Mouse (Mus musculus): ENCODE results near the gene Nxpe3. TPM values are rescaled to one million over a fixed set of nuclear protein-coding genes. Genes with fewer than 3 reads are reported as not detected.
"Not testable (repeated sequence)": the region's sequence is repeated elsewhere in the genome, so short reads cannot be mapped to it uniquely, and the experiment has no call there.

Gene Nxpe3
- total RNA-seq, 4 experiments from 2014 or later, result 0.27 to 0.70 (median 0.38) TPM

- DNase-seq (ENCODE audit: low spot score in 2 of 2), result no peak
Measured at GRCm38 (mm10) chr16:55890346-55891136, 4.5 kb downstream of the Nxpe3 start.

DNA sequence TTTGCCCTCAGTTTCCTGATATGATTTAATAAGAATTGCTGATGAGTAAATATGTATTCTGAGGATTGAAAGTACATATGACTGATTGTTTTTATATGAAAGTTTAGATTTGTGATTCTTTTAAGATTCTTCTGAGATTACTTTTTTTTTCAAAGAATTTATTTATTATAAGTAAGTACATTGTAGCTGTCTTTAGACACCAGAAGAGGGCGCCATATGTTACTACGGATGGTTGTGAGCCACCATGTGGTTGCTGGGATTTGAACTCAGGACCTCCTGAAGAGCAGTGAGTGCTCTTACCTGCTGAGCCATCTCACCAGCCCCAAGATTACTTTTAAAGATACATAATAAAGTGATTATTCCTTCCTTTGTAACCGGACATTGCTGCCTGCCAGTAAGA is 5.6 kb downstream of the Nxpe3 start:
- no peak for DNase-seq (ENCODE audit: low spot score in 2 of 2)

DNA sequence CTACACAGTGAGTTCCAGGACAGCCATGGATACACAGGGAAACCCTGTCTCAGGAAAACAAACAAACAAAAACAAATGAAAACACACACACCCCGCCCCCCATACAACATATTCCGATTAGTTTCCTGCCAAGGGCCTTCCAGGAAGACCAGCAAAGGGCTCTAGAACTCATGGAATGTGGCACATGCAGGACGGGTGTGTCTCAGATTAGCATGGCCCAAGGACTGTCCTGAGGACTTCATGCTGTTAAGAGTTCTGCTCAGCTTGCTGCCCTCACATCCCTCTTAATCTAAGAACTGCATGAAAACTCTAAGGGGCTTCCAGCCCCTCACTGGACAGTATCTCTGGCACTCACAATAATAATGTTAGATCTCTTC is 6.5 kb downstream of the Nxpe3 start:
- DNase-seq (ENCODE audit: low spot score in 2 of 2), result no peak

DNA sequence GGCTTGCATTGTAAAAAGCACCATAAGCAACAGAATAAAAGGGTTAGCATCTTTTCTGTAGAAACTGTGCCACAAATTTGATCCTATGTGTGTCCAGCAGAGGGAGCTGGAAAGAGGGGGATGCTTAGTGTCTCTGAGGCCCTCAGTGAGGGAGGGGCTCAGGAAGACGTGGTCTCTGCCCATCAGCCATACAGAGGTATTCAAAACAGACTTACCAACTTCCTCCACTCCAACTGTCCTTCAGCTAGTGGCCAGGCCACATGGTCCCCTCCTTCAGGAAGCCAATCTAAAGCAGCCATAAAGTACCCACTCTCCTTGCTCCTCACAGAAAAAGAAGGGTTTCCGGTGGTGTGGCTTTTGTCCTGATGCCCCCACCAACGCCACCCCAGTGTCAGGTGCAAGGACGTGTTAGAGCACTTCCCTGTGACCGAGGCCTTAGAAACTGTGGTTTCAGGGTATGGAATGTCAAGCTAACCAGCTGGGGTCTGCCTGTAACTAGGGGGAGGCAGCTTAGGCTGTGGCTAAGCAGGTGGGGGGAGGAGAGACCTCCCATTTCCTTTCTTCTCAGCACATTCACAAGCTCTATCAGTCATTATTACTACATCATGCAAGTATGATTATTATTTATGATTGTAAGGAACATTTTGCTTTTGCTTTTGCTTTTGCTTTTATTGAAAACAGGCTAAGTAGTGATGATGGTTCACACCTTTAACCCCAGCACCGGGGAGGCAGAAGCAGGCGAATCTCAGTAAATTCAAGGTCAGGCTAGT is 7.1 kb downstream of the Nxpe3 start:
- no peak for DNase-seq (ENCODE audit: low spot score in 2 of 2)

- no peak for DNase-seq (ENCODE audit: low spot score in 2 of 2)
Measured at GRCm38 (mm10) chr16:55884246-55884645, 10.8 kb downstream of the Nxpe3 start.

DNA sequence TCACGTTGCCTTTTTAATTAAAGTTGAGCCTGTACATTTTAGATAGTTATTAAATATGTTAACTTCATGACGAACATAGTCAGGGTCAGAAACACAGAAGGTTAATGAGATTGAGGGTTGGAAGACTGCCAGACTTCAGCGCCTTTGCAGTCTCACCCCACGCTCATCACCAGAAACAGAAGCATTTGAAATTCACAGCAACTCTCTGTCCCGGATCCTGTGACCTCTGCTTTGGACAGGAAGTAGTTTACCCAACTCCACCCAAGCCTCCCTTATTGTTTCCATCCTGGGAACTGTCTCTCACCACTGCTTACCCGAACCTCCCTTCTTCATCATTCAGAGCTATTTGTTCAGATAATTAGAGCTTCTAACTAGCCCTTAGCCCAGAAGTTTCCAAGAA is 19.1 kb downstream of the Nxpe3 start:
- DNase-seq (ENCODE audit: low spot score in 2 of 2), result no peak

- no peak for DNase-seq (ENCODE audit: low spot score in 2 of 2)
Measured at GRCm38 (mm10) chr16:55863832-55864231, 31.3 kb downstream of the Nxpe3 start.

- peak in 1 of 2 experiments; percentile 44 for DNase-seq (ENCODE audit: low spot score in 2 of 2)
Measured at GRCm38 (mm10) chr16:55863149-55863815, 31.8 kb downstream of the Nxpe3 start.

- DNase-seq (ENCODE audit: low spot score in 2 of 2), result no peak
Measured at GRCm38 (mm10) chr16:55861104-55861503, 34.0 kb downstream of the Nxpe3 start.

DNA sequence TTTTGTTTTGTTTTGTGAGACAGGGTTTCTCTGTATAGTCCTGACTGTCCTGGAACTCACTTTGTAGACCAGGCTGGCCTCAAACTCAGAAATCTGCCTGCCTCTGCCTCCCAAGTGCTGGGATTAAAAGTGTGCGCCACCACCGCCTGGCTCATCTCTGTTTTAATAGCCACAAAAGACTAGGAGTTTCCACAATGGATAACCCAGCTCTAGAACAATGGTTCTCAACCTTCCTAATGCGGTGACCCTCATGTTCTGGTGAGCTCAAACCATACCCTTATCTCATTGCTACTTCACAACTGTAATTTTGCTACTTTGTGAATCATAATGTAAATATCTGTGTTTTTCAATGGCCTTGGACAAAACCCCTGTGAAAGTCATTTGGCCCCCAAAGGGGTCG is 35.7 kb downstream of the Nxpe3 start:
- not testable (repeated sequence) for DNase-seq (ENCODE audit: low spot score in 2 of 2)

DNA sequence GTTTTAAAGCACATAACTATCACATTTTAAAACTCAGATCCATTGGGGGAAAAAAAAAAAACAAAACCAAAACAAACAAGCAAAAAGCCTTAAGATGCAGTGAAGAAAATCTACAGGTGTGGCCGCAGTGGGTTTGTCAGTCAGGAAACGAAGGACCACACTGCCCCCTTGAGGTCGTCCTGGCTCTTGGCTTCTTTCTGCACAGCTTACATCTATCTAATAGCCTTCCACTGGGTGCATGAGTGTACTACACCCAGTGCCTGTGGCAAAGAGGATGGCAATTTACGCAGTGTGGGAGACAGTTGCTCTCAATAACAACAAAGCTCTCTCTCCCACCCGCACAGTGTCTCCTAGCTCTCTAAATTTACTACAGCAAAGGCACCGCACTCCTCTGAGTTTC is 36.6 kb downstream of the Nxpe3 start:
- DNase-seq (ENCODE audit: low spot score in 2 of 2), result peak; percentile 29 to 35

GRCm38 (mm10) chr16:55852943-55853727 is 42.0 kb downstream of the Nxpe3 start:
- peak; percentile 7 to 18 for DNase-seq (ENCODE audit: low spot score in 2 of 2)

- no peak for DNase-seq (ENCODE audit: low spot score in 2 of 2)
Measured at GRCm38 (mm10) chr16:55852515-55852914, 42.6 kb downstream of the Nxpe3 start.

GRCm38 (mm10) chr16:55850485-55850884 is 44.6 kb downstream of the Nxpe3 start:
- DNase-seq (ENCODE audit: low spot score in 2 of 2), result no peak

GRCm38 (mm10) chr16:55847679-55848078 is 47.4 kb downstream of the Nxpe3 start:
- DNase-seq (ENCODE audit: low spot score in 2 of 2), result no peak

DNA sequence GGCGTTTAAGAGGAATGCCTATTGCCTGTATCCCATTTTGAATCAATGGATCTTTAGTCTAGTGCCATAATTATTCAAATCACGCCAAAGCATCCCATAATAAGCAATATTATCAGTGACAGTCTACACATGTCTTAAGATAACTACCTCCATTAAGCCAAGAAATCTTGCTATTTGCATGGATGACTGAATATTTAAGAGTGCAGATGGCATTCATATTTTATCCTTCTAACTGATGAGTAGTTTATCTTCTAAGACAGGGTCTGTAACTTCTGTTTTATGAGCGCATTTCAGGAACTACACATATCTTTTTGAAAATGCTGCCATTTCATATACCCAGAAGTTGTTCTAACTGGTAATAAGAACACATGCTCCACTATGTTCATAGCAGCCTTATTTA is 50.2 kb downstream of the Nxpe3 start:
- DNase-seq (ENCODE audit: low spot score in 2 of 2), result no peak

- DNase-seq (ENCODE audit: low spot score in 2 of 2), result no peak
Measured at GRCm38 (mm10) chr16:55843919-55844318, 51.2 kb downstream of the Nxpe3 start.

DNA sequence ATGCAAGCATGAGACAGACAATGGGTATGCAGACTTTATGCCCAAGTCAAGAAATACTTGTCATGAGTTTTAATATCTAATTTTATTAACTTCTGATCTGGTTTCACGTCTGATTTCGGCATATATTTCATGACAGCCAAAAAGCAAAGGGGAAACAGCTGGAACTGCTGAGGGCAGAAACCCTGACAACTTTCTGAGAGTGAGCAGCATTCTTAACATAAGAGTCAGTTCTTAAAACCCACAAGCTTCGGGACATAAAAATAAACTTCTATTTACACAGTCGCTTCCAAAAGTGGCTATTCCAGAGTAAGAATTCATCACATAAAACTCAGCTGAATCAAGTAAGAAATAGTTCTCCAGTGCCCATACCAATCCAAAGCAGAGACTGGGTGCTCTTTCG is 52.0 kb downstream of the Nxpe3 start:
- no peak for DNase-seq (ENCODE audit: low spot score in 2 of 2)

- DNase-seq (ENCODE audit: low spot score in 2 of 2), result no peak
Measured at GRCm38 (mm10) chr16:55841506-55841905, 53.6 kb downstream of the Nxpe3 start.

- DNase-seq (ENCODE audit: low spot score in 2 of 2), result peak; percentile 79 to 83
Measured at GRCm38 (mm10) chr16:55838510-55839474, 56.3 kb downstream of the Nxpe3 start, which contains the start of gene Nfkbiz. TSS of gene Nfkbiz (minus strand) at chr16:55838899.
